Mouse (Mus musculus) left cerebral cortex, postnatal 4 days (tissue): Measurements from ENCODE around the gene Agpat4. TPM values are rescaled to one million over a fixed set of nuclear protein-coding genes. Genes with fewer than 3 reads are reported as not detected.

Source experiments
- DNase-seq: peaks from one replicate; pipeline ENCODE4 v3.0.0-alpha.2; 2022
- intact Hi-C: fragments of 180-260 bp; cut with DNase I; formaldehyde crosslinking; loops from one replicate; pipeline ENCODE4 v1.15.1; 2025
- total RNA-seq, 2 experiments: library from RNA; stranded (reverse); gene quantifications; 2 replicates each; pipeline ENCODE4 v1.2.3; 2021

The Agpat4 gene
- total RNA-seq, 2 experiments from 2014 or later = 52.7 to 58.4 TPM

GRCm38 (mm10) chr17:12159187-12160060 is 40.9 kb downstream of the Agpat4 start:
- DNase-seq = no peak
- intact Hi-C loops = no loop called here

- intact Hi-C loops = no loop called here
- DNase-seq = no peak
These were observed 41.5 kb downstream of the Agpat4 start for GRCm38 (mm10) chr17:12160061-12160421.

GRCm38 (mm10) chr17:12160540-12160939 is 42.0 kb downstream of the Agpat4 start:
- no peak for DNase-seq
- intact Hi-C loops = no loop called here

- no peak for DNase-seq
- intact Hi-C loops = no loop called here
These were observed 42.7 kb downstream of the Agpat4 start for GRCm38 (mm10) chr17:12160984-12161764.

GRCm38 (mm10) chr17:12161877-12162276 is 43.4 kb downstream of the Agpat4 start:
- no peak for DNase-seq
- intact Hi-C loops = no loop called here

- no peak for DNase-seq
- intact Hi-C loops = no loop called here
These were observed 44.3 kb downstream of the Agpat4 start for GRCm38 (mm10) chr17:12162824-12163223.

- intact Hi-C loops = no loop called here
- peak; percentile 32 for DNase-seq
These were observed 44.9 kb downstream of the Agpat4 start for GRCm38 (mm10) chr17:12163403-12163802.

GRCm38 (mm10) chr17:12163903-12164302 is 45.4 kb downstream of the Agpat4 start:
- DNase-seq = no peak
- intact Hi-C loops = no loop called here

GRCm38 (mm10) chr17:12164507-12164906 is 46.0 kb downstream of the Agpat4 start:
- intact Hi-C loops = no loop called here
- DNase-seq = no peak

GRCm38 (mm10) chr17:12165009-12165695 is 46.6 kb downstream of the Agpat4 start:
- intact Hi-C loops = no loop called here

GRCm38 (mm10) chr17:12165701-12166100 is 47.2 kb downstream of the Agpat4 start:
- intact Hi-C loops = no loop called here
- DNase-seq = no peak

More at GRCm38 (mm10) chr17:12165009-12165695, 46.6 kb downstream of the Agpat4 start:
- DNase-seq = no peak

- intact Hi-C loops = no loop called here
- peak; percentile 70 for DNase-seq
These were observed 50.0 kb downstream of the Agpat4 start for GRCm38 (mm10) chr17:12168536-12168935.

GRCm38 (mm10) chr17:12169326-12169836 is 50.9 kb downstream of the Agpat4 start:
- intact Hi-C loops = no loop called here
- DNase-seq = peak; percentile 27

GRCm38 (mm10) chr17:12170791-12171497 is 52.4 kb downstream of the Agpat4 start:
- intact Hi-C loops = no loop called here
- DNase-seq = no peak

GRCm38 (mm10) chr17:12171666-12172065 is 53.2 kb downstream of the Agpat4 start:
- DNase-seq = no peak
- intact Hi-C loops = no loop called here

GRCm38 (mm10) chr17:12174221-12174620 is 55.7 kb downstream of the Agpat4 start:
- intact Hi-C loops = no loop called here
- DNase-seq = no peak

GRCm38 (mm10) chr17:12174896-12175295 is 56.4 kb downstream of the Agpat4 start:
- intact Hi-C loops = no loop called here

GRCm38 (mm10) chr17:12175626-12176025 is 57.1 kb downstream of the Agpat4 start:
- intact Hi-C loops = no loop called here

More at GRCm38 (mm10) chr17:12174896-12175295, 56.4 kb downstream of the Agpat4 start:
- no peak for DNase-seq

GRCm38 (mm10) chr17:12179339-12179738 is 60.8 kb downstream of the Agpat4 start:
- DNase-seq = no peak
- intact Hi-C loops = no loop called here

More at GRCm38 (mm10) chr17:12175626-12176025, 57.1 kb downstream of the Agpat4 start:
- DNase-seq = no peak

GRCm38 (mm10) chr17:12179766-12180165 is 61.3 kb downstream of the Agpat4 start:
- DNase-seq = no peak
- intact Hi-C loops = no loop called here
